Mouse (Mus musculus) megakaryocyte, adult 5-6 weeks (primary cell): Measurements from ENCODE around the gene Gjc2. TPM values are rescaled to one million over a fixed set of nuclear protein-coding genes. Genes with fewer than 3 reads are reported as not detected.

Experiments
- ATAC-seq: 2 replicates; pipeline ENCODE4 v1.8.0; 2016; ENCODE audit warnings: mild to moderate bottlenecking, inconsistent platforms; ENCODE audit not compliant: poor library complexity, severe bottlenecking
- total RNA-seq, 2 experiments: library from RNA; stranded (forward) in 1 of 2; stranded (reverse) in 1 of 2; fragments of 153-499, 151-499 nt in 1 of 2; fragments of 221-1000, 200-1000 nt in 1 of 2; gene quantifications; 2 replicates each; pipeline versions ENCODE4 v1.2.3 to v1.2.4; 2015 to 2017

The Gjc2 gene
- total RNA-seq, 2 experiments from 2014 or later = not detected

- no peak for ATAC-seq
Observed at GRCm38 (mm10) chr11:59162443-59163254, 20.4 kb downstream of the Gjc2 start.

GRCm38 (mm10) chr11:59161398-59161797, 21.6 kb downstream of the Gjc2 start:
- ATAC-seq = no peak

- ATAC-seq = no peak
Observed at GRCm38 (mm10) chr11:59159558-59159957, 23.5 kb downstream of the Gjc2 start.

- no peak for ATAC-seq
Observed at GRCm38 (mm10) chr11:59159099-59159498, 23.9 kb downstream of the Gjc2 start.

GRCm38 (mm10) chr11:59155900-59156299, 27.1 kb downstream of the Gjc2 start:
- no peak for ATAC-seq

DNA sequence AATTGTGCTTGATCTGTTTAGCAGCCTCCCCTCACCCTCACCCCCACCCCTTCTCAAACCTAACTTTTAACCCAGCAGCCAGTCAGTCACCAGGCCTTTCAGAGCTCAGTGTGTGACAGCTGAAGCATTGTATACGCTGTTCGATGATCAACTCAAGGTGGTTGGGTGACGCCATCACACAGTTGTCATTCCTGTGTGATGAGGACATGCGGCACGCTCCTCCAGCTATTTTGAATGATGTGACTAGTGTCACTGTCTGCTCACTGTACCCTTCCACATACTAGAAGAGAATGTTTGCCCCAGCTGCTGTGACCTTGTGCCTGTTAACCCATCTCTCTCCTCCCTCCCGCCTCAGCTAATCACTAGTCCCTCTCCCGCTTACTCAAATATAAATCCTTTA, 28.8 kb downstream of the Gjc2 start:
- ATAC-seq = no peak

DNA sequence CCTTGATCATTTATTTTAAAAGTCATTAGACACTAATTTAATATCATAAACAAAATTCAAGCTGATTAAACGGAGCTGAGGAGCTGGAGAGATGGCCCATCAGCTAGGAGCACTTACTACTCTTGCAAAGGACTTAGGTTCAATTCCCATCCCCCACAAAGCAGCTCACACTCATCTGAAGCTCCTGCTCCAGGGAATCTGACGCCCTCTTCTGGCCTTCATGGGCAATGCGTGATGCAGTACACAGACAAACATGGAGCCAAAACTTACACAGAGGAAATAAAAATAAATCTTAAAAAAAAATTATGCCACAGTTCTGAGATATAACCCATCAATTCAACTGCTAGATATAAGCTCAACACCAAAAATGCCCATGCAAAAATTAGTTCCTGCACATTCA, 31.3 kb downstream of the Gjc2 start:
- no peak for ATAC-seq

DNA sequence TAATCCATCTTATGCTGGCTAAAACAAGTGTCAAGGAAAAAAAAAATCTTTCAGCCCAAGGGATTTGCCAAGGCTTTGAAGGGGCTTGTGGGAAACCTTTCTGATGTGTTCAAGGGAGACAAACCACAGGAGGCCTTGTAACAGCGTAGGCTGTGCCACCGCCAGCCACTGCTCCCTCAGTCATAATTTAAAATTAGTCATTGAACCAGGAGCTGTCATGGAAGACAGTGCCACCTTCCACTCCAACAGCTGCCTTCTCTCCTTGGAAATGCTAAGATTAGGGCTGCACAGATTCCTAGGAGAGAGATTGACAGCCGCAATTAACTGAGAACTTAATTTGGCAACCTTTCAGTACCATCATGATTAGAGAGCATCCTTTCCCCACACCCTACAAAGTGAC, 33.7 kb downstream of the Gjc2 start:
- ATAC-seq = no peak

DNA sequence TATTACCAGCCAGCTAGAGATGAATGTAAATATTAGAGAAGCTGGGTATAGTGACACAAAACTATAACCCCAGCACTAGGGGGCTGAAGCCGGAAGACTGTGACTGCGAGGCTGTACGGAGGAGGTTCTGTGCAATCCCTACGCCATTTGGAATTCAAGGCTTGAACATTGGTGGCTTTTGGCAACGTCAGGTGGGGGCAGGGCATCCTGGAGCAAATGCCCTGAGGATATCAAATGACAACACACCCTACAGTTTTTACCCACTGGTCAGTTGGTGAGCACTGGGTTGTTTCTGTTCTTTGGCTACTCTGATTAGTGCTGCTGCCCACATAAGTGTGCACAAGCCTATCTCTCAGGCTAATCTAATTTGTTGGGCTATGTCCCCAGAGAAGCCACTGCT, 40.1 kb downstream of the Gjc2 start:
- ATAC-seq = no peak

DNA sequence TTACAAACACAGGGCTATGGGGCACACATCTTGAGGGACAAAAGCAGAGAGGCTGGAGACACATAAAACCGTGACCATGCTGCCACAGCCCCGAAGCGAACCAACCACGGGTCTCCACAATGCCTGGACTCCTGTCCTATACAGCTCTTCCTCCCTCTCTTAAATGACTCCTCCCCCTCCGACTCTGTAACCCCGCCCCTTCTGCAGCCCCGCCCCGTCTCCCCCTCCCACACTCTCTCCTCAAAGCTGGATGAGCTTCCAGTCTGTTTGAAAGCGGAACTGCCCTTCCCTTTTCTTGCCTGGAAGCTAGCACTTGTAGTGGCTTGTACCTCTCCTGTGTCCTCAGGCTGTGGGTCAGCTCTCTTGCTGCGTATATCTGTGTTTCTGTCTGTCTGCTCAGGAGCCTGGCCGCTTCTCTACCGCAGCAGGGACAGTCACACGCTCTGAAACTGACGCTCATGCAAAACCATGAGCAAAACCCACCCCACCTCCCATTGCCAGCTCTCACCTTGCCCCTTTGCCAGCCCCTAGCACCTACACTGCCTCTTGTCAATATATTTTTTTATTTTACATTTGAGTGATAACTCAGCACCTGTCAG, 41.1 kb downstream of the Gjc2 start:
- peak; percentile 40 for ATAC-seq

- ATAC-seq = no peak
Observed at GRCm38 (mm10) chr11:59138537-59139486, 44.2 kb downstream of the Gjc2 start.

DNA sequence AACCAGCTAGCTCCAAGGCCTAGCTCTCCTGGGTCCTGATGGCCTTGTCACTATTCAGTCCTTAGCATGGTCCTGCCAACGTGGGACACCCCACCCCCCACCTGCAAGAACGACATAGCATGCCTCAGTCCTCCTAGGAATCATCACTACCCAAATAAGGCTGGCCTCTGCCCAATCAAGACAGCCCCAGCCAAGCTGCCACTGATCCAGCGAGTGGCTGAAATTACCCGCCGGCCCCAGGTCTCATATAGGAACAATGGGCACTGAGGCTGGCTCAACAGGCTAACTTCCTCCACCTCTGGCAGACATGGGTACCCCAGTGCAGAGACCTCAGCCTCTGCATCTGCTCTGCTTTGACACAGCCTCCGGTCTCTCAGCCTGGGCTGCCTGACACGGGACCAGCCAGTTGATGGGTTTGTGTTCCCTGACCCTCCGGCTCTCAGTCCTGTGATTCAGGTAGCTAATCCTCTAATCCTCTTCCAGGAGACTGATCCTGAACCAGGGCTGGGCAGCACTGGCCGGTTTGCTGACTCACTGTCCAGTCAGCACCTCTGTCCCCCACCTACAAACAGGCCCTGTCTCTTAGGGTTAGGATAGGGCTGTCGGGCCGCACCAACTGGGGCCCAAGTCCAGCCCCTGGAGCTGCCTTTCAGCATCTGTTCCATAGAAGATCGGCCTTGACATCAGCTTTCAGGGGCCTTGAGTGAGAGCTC, 45.9 kb downstream of the Gjc2 start:
- ATAC-seq = no peak

- no peak for ATAC-seq
Observed at GRCm38 (mm10) chr11:59135904-59136452, 47.0 kb downstream of the Gjc2 start, which contains the start of gene Obscn. Gene Obscn, minus strand, starts transcription at chr11:59136402.

GRCm38 (mm10) chr11:59135051-59135820, 47.8 kb downstream of the Gjc2 start:
- no peak for ATAC-seq

- no peak for ATAC-seq
Observed at GRCm38 (mm10) chr11:59134373-59134997, 48.5 kb downstream of the Gjc2 start.

DNA sequence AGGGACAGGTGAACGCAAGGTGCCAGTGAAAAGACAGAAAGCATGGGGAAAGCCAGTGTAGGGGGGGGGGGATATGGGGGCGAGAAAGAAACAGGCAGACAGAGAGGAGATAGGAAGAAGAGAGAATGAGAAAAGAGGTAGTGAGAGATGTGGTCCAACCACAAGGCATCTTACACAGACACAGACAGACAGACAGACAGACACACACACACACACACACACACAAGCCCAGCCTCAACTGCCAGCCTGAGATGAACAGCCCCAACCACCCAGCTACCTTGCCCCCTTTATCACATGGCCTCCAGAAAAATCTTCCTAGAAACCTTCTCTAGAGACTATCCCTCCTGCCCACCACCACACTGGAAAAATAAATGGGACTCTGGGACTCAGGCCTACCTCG, 50.9 kb downstream of the Gjc2 start:
- no peak for ATAC-seq

DNA sequence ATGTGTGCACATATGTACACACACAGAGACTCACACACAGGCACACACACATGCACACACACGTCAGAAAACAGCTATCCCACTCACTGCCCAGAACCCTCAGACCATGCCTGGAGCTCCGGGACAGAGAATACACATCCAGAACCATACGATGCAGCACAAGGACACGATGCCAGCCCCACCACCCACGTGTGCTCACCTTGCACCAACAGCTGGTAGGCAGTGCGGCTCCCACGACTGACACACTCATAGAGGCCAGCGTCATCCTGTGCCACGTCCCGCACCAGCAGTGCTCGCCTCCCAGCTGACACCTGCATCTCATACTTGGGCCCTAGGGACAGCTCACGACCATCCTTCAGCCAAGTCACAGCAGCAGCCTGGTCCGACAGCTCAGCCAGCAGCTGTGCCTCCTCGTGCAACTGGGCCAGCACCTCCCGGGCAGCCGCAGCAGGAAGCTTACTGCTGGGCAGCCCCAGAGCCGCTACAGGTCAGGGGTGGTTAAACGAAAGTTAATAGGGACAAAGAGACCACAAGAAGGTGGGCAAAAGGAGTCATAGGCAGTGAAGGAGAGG, 51.6 kb downstream of the Gjc2 start:
- no peak for ATAC-seq

DNA sequence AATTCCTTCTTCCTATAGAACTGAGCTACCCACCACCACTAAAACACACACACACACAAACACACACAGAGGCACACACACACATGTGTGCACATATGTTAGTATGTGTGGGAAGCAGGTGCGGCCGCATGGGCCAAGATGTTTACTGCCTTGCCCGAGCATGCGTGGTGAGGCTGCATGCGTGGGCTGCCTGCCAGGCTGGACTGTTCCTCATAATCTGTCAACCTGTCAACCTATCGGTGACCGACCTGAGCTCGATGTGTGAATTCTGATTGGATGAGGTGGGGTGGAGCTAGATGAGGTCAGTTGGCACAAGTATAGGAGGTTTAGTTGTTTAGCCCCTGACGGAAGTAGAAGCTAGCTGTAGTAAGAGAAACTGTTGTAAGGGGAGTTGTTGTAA, 52.2 kb downstream of the Gjc2 start:
- no peak for ATAC-seq
